Mouse (Mus musculus) adrenal gland, postnatal 0 days (tissue): Measurements from ENCODE around the gene Esm1. TPM values are rescaled to one million over a fixed set of nuclear protein-coding genes. Genes with fewer than 3 reads are reported as not detected.

Experiments
- polyA plus RNA-seq: library from polyadenylated mRNA; unstranded; fragments of >200 nt; fragmentation: Nextera tagmentation; extraction: Ambion mirVana; gene quantifications from 2 replicates; pipeline ENCODE4 v1.2.1, GENCODE M21; 2015

The Esm1 gene
- polyA plus RNA-seq, result 3.9 and 16.0 TPM in 2 replicates

GRCm38 (mm10) chr13:113209624-113210023, at the start of gene Esm1:
Esm1 (plus strand) TSS chr13:113209659.

GRCm38 (mm10) chr13:113225811-113226210, 16.4 kb downstream of the Esm1 start, which contains the start of gene Gzmk:
Gzmk (minus strand) TSS chr13:113225908.

Other genes starting within 250 kb of the Esm1 start
- 0.60 and 1.8 TPM in 2 replicates for gene Ccno, start 221.9 kb upstream of the Esm1 start, polyA plus RNA-seq
- not detected in 2 replicates for gene Mcidas, start 215.8 kb upstream of the Esm1 start, polyA plus RNA-seq
- 0.11 TPM in 1 of 2 replicates, not detected in the other for gene Cdc20b, start 174.5 kb upstream of the Esm1 start, polyA plus RNA-seq
- 234 and 411 TPM in 2 replicates for gene Gpx8, start 163.2 kb upstream of the Esm1 start, polyA plus RNA-seq
- 6.8 and 10.1 TPM in 2 replicates for gene Gzma, start 108.7 kb upstream of the Esm1 start, polyA plus RNA-seq
- not detected in 2 replicates for gene Gzmk, start 16.2 kb downstream of the Esm1 start, polyA plus RNA-seq
- gene BC067074, start 83.5 kb downstream of the Esm1 start, polyA plus RNA-seq, result 0.97 and 1.1 TPM in 2 replicates